Mouse (Mus musculus) heart, postnatal 36 days (tissue): ENCODE data around the gene Cpe. TPM values are rescaled to one million over a fixed set of nuclear protein-coding genes. Genes with fewer than 3 reads are reported as not detected.

Source experiments
- DNase-seq, 2 experiments: peaks; one replicate each; pipeline ENCODE4 v3.0.0; 2021 to 2022
- intact Hi-C: fragments of 180-260 bp; cut with DNase I; formaldehyde crosslinking; loops from one replicate; pipeline ENCODE4 v1.15.1; 2025
- total RNA-seq, 2 experiments: library from RNA; stranded (reverse); gene quantifications; 2 replicates each; pipeline ENCODE4 v1.2.3; 2021

Cpe gene
- total RNA-seq, 2 experiments from 2014 or later = 267 to 294 TPM

- DNase-seq = no peak
- intact Hi-C loops = loop anchor here (5.0 kb wide), 1 partner anchor 574 kb away; no protein-coding TSS in a partner anchor
Measured at GRCm38 (mm10) chr8:64596396-64596795, 96.5 kb downstream of the Cpe start.

- DNase-seq = no peak
- intact Hi-C loops = no loop called here
Measured at GRCm38 (mm10) chr8:64590456-64590855, 102.4 kb downstream of the Cpe start.

GRCm38 (mm10) chr8:64582887-64583286, 110.0 kb downstream of the Cpe start:
- intact Hi-C loops = no loop called here
- DNase-seq = no peak

GRCm38 (mm10) chr8:64578221-64578620, 114.6 kb downstream of the Cpe start:
- peak in 1 of 2 experiments; percentile 2 for DNase-seq
- intact Hi-C loops = no loop called here

- intact Hi-C loops = no loop called here
- DNase-seq = peak; percentile 2 to 13
Measured at GRCm38 (mm10) chr8:64575001-64575400, 117.9 kb downstream of the Cpe start.

GRCm38 (mm10) chr8:64548054-64548850, 144.6 kb downstream of the Cpe start:
- peak in 1 of 2 experiments; percentile 8 for DNase-seq
- intact Hi-C loops = loop anchor here (1.0 to 5.0 kb wide), 2 partner anchors 346 to 525 kb away; no protein-coding TSS in a partner anchor

GRCm38 (mm10) chr8:64543441-64543840, 149.4 kb downstream of the Cpe start:
- no peak for DNase-seq
- intact Hi-C loops = no loop called here

Other genes starting within 250 kb of the Cpe start
- gene Msmo1, start 40.7 kb upstream of the Cpe start, total RNA-seq = 1 to 10 TPM; 5.3 to 6.9 TPM
- 10 to 100 TPM; 13.3 to 17.2 TPM for gene Klhl2, start 157.0 kb upstream of the Cpe start, total RNA-seq